Mouse (Mus musculus) retina, postnatal 7 days (tissue): ENCODE results near the gene Ccdc169.

ENCODE experiments used
- DNase-seq: peaks from one replicate; pipeline ENCODE4 v3.0.0-alpha.2; 2012; ENCODE audit warnings: low read depth, low spot score

Gene Ccdc169

DNA sequence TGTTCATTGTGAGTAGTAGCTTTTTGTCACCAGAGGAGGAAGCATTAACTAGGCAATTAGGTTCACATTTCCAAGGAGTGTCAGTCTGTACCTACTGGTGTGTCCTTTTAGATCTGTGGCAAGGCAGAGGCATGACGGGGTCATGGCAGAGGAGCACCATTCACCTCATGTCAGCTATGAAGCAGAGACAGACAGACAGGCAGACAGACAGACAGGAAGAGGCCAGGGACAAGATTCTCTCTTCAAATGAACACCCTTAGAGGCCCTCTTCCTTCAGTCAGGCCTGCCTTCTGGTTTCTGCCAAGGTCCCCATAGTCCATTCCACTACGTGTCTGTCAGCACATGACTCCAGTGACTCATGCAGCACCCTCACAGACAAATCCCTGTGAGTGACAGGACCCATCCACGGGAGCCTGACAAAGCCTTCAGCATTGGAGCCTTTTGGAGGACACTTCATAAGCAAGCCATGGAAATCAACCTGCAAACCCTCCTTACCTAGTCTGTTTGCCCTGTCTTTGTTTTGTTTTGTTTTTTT is 14.7 kb upstream of the Ccdc169 start:
- DNase-seq, result no peak

DNA sequence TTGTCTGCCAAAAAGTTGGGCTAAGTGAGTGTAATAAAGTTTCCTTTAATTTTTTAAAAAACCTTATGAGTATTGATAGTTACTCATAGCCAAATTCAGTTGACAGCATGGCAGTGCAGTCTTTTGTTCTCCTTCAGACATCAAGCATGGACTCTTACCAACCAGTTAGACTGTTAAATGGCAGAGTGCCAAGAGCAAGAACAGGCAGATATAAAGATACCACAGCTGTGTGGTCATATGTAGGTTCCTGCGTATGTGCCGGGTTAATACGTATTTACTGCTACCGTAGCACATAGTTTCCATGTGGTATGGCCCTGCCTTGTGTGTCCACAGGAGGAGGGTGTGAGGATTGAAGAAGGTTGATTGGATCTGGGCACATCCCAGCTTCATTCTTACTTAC is 14.1 kb upstream of the Ccdc169 start:
- DNase-seq, result no peak

DNA sequence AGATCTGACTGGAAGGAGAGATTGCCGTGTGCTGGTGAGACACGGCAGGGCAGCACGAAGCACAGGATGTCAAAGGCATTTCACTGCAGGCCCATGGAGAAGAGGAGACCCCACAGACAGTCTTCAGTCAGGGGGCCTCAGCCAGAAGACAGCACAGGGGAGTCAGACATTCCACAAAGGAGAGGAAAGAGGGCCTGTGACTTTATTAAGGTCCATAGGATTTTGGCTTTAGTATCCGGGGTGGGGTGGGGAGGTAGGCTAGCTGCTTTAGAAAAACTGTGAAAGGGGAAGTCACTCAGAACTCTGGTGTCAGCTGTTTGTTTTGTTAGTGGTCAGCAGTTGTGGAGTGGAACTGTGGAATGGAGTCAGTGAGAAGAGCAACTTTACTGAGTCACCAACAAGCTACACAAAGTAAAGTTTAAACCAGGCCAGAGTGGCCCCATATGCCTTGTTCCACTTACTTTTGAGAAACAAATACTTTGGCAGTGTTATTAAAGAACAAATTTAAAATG is 7.9 kb upstream of the Ccdc169 start:
- no peak for DNase-seq

DNA sequence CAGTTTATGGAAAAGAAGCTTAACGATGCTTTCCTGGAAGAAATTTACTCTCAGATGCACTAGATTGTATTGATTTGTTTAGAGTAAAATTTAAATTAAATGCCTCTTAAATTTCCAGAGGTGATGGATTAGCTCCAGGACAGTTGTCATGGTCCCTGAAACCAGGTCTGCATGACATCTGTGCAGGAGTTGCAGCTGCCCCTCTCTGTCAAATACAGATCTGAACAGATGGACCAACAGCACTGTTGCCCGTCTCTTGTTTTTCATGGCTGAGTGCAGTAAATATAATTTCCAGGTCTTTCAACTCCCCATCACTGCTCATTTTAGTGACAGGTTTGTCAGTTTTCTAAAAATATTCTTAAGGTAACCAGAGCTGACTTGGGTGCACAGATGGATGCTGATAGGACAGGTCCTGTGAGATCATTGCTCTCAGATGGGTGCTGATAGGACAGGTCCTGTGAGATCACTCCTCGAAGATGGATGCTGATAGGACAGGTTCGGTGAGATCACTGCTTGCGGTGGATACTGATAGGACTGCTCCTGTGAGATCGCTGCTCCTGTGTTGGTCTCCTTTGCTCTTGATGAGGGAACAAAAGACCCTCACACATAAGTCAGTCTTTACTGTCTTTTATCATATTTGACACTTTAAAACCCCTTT is 5.4 kb upstream of the Ccdc169 start:
- no peak for DNase-seq

DNA sequence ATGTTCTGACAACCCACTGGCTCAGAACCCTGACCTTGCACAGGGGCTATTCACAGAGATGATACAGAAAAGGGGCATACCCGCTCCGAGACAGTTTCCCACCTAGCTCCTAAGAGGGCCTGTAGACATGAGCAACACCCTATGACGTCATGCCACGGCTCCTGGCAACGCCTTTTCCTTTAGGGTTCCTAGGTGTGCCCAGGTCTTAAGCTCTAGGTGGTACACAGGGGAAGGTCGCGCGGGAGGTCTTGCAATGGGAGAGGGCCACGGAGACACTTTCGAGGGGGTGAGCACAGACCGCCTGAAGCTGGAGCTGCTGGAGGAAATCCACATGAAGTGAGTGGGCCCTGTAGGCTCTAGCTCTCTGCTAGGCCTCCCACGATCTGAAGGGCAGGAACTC is 2.7 kb downstream of the Ccdc169 start:
- no peak for DNase-seq

DNA sequence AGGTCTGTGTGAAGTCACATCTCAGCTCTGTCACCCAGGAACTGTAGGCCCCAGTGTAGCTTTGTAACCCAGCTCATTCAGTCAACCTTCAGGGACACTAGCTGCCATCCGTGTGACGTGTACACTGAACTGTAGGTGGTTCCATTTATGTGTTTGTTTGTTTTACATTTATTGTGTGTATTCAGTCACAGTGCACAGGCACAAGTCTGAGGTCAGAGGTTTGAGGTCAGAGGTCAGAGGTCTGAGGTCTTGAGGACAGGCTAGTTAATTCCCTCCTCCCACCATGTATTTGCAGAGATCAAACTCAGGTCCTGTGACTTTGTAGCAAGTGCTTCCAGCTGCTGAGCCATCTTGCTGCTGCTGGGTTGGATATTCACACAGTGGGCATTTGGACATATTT is 4.3 kb downstream of the Ccdc169 start:
- DNase-seq, result no peak

DNA sequence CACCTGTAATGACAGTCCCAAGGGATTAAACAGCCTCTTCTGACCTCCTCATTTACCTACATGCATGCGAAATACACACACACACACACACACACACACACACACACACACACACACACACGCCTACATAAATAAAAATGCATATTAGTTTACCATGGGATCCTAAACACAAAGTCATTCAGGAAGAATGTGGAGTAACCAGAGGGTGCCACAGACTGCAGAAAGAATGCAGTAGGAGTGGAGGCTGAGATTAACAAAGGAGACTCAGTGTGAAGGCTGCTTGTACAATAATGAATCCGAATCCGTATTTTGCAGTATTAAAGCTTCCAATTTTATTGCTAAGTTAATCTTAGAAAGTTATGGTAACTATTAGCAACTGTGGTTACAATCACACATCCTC is 7.8 kb downstream of the Ccdc169 start:
- DNase-seq, result no peak

DNA sequence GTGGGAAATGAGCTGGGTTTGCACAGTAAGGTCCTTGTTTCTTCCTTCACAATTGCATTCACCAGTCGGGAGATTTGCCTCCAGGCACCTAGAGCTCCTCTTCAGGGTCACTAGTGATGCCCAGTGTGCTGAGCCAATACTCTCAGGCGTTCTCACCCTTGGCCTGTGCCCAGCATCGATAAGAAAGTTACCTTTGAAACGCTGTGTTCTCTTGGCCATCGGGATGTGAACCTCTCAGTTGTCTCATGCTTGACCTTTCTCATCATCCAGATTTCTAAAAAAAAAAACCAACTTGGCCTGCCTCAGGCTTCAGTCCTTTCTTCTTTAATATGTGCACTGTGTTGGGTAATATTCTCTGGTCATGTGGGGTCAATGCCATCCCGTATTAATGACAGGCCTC is 9.3 kb downstream of the Ccdc169 start:
- DNase-seq, result no peak

DNA sequence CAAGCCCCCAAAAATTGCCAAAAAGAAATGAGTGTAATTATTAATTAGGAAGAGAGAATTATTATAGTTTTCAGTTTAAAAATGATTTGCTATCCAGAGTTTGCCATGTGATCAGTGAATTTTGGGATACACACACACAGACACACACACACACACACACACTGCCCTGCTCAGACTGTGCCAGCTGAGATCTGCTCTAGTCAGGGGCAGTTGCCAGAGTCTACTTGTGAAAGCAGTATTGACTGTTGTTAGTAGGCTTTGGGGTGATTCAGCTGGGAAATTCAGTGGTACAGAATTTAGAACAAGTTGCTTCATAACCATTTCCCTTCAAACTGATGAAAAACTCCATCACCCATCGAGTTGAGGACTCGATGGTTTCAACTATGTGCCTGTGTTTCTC is 10.0 kb downstream of the Ccdc169 start:
- DNase-seq, result no peak

DNA sequence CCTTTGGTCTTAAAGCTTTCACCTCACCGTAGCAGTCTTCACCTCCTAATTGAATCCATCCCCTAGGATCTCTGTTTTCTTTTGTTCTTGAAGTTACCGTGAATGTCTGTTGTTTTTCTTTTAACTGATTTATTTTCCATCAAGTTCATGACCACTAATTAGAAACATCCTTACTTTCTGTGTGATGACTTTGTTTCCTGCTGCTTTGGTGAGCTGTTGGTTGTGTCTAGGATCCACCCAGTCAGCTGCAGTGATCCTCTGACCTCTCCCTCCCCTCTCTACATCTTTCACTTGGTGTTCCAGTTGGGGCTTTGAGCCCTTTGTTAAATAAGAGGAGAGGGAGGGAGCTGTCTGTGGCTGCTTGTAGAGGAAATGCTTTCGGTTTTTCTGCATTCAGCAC is 11.0 kb downstream of the Ccdc169 start:
- DNase-seq, result no peak

DNA sequence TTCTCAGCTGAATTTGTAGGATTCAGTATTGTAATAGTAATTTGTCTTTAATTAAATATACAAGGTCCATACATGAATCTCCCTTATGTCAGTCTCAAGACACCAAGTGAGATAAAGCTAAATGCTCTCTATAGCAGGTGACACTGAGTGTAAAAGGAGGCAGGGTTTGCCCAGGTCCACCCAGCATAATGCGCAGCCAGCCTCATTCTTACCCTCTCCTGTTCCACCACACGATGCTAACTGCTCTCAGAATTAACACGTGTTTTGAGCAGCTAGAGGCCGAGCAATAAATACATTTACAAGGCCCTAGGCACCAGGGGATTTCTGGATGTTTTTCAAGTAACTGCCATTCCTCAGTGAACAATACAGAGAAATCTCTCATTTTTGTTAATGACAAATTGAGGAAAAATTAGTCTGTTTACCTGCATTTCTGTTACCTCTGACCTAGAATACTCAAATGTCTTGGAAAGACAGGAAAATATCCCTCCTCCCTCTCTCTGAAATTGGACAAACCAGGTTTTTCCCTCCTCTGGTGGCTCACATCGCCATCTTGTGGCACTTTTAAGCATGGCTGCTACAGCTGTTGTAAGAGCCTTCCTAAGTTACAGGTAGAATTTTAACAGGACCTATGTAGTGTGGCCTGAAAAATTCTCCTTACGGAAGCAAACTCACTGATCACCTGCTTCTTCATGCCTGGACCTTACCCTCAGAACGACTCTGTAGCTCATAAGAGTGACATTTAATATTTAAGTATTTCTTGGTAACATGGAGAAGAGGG is 14.7 kb downstream of the Ccdc169 start:
- peak; percentile 35 for DNase-seq

DNA sequence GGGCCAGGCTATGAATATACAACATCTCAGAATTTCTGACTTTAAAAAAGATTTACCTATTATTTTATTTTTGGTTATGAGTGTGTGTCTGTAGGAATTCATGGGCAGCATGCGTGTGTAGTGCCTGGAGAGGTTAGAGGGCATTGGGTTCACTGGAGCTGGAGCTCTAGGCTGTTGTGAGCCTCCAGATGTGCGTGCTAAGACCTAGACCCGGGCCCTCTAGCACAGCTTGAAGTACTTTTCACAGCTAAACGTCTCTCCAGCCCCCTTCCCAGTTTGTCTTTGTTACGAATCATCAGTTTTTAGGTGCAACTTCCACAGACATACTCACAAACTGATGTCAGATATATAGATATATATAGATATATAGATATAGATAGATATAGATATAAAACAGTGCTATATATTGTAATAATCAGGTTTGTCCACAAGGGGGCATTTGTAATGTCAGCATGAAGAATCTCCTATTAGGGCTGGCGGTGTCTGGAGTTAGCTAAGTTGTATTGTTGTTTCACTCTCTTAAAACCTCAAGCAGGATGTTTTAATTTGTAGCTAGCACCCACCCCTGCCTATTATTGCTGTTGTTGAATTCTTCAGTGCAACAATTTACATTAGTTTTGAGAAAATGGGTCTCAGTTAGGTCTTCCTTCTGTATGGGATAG is 15.7 kb downstream of the Ccdc169 start:
- DNase-seq, result peak; percentile 21

DNA sequence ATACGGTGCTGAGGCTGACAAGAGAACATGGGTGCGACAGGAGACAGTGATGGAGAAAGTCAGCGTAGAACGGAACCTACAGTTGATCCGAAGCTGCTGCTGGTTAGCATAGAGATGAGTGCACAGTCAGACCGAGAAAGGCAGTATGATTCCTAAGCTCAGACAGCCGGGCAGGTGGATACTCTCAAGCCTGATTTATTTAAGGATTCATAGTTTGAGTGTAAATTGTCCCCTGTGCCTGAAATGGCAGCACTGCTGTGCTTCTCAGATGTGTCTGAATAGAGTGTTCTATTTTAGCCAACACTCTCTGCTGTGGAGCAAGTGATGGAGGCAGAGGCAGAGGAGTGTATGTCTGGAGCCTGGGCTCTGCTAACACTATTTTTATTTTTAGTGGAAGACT is 17.0 kb downstream of the Ccdc169 start:
- no peak for DNase-seq

DNA sequence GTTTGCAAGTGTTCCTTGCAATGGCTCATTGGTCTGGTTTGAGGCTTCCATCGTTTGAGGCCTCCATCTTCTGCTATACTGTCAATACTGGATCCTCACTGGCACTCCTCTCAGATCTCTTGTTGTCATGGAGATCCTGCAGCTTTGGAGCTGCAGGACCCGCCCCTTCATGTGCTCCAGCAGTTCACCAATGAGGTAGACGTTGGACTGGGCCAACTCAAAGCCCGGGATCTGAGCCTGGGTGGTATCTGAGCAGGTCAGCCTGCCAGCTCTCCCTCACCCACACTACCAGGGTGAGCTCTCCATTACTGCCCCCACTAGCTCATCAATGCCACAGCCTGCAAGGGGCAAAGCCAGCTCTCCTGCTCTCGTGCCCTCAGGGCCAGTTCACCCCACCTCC is 20.3 kb downstream of the Ccdc169 start:
- DNase-seq, result no peak

DNA sequence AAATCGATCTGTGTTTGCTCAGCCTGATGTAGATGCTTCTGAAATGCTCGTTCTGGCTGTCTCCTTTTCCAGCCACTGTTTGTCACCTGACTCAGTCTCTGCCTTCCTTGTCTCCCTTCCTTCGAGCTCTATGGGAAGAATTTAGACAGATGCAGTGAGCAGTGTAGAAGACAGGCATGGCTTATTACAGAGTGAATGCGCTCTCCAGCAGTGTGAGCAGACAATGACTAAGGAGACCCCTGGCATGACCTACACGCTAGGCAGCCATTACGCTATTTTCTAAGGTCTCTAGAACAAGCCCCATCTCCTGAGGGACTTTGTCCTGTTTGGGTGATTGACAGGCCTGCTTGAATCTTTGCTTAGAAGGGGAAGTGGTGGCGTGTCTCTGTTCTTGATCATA is 24.0 kb downstream of the Ccdc169 start:
- no peak for DNase-seq

DNA sequence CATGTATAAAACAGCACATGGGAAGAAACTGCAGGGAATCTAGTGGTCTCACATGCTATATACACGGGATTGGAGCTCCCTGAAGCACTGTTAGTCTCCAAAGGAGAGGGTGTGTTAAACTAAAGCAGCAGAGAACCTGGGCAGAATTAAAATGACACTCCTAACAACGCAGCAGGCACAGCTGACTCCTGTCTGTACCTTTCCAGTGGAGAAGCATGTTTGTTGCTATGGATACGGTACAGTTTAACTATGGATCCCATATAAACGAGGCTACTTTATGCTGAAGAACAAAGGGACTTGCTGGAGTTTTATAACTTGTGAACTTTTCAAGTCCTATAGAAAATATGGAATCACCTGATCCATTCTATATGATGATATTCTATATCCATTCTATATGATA is 26.4 kb downstream of the Ccdc169 start:
- DNase-seq, result no peak

DNA sequence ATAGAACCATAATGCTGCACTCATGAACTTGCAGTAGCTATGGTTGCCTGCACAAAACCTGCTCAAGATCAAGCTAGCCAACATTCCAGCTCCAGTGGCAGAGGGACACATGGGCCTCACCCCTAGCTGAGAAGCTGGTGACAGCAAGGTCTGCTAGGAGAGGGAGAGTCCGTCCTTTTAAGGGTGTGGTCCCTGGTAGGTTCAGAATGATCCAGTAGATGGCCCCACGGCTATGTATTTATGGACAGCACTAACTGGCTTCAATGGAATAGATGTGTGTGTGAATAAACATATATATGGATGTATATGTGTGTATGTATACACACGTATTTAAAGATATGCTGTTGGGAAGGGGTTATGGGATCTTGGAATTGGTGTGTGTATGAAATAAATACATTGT is 35.3 kb downstream of the Ccdc169 start:
- DNase-seq, result no peak

DNA sequence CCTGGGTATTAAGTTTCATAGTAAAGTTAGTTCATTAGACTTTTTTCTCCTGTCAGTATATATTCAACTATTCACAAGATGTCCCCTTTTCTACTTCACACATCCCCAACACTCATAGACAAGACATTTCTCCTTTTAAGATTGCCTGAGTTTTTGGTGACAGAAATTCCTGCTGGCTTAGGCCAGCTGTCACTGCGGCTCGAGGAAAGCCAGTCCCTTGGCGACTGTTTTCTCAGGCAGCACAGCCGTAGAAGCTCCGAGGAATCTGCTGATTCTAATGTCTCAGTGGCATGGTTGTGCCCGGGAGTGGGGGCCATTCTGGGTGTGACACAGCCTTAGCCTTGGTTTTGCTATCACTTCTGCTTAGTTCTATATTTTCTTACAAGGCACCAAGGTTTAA is 40.1 kb downstream of the Ccdc169 start:
- no peak for DNase-seq

DNA sequence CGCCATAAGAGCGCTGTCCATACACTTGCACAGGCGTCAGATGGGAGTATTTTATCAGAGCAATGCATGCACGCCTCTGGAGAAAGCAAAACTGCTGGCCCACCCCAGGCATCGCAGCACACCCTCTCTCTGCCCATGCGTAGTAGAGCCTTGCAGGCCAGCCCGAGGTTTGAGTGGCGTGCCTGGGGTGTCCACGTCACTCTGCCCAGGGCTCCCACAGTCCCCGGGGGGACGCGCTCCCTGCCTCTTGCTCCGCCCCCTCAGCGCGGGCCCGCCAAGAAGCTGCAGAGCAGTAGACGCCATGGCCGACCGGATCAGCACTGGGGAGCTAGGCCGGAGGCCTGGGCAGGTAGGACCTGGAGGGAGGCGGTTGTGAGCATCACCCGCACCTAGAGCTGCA is 44.6 kb downstream of the Ccdc169 start, which contains the start of gene Sohlh2:
Sohlh2 (plus strand) TSS at position 263 of the 400 bp plus-strand sequence.
- no peak for DNase-seq

DNA sequence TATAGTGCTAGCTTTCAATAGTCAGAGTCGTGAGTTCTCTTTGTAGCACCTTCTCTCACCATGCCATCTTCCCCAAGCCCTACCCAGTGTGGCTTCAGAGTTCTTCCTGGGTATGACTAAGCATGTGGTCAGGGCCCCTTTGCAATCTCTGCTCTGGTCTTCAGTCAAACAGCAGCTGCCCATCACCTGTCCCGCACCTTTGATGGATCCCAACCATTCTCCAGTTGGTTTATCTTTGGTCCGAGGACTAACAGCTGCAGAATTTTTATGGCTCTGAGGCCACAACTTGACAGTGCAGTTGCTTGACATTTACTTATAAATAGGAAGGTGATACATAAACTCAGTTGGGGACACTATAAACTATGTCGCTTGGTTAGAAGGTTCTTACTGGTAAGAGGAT is 54.5 kb downstream of the Ccdc169 start:
- DNase-seq, result no peak

DNA sequence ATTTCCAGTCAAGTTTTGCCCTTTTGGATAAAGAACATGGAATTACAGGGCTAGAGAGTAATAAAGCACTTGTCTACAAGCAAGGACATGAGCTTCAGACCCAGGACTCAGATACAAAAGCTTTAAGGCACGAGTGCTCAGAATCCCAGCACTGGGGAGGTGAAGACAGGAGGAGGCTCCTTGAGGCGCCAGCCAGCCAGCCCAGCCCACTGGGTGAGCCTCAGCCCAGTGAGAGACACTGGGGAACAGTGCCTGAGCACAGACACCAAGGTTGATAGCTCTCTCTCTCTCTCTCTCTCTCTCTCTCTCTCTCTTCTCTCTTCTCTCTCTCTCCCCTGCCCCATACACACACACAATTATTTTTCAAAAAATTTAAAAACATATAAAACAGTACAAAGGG is 56.2 kb downstream of the Ccdc169 start:
- DNase-seq, result no peak

DNA sequence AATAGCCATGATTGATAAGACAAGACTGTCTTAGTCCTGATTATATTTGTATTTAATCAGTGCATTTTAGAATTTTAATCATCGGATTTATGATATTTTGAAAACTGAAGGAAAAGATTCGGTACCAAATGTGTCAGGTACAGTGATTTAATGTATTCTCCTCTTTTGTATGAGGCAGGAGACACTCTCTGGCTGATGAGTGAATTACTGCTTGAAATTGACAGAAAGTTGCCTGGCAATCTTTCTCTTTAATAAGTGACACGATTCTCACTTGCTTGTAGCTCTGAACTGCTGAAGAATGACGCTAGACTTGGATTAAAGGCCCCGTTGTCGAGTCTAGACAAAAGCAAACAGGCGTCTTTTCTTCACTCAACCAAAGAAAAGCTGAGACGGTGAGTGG is 57.7 kb downstream of the Ccdc169 start:
- DNase-seq, result no peak
